Mouse (Mus musculus) lung, postnatal 14 days (tissue): Measurements from ENCODE around the gene Kcnq4.

Source experiments
- DNase-seq: peaks from one replicate; pipeline ENCODE4 v3.0.0; 2021

The Kcnq4 gene

GRCm38 (mm10) chr4:120747941-120748866 is at the start of gene Kcnq4:
Gene Kcnq4 (minus strand): TSS chr4:120748612.
- DNase-seq, result no peak

GRCm38 (mm10) chr4:120796687-120797086 is 48.3 kb upstream of the Kcnq4 start:
- DNase-seq, result no peak

GRCm38 (mm10) chr4:120795646-120796045 is 47.2 kb upstream of the Kcnq4 start:
- no peak for DNase-seq

GRCm38 (mm10) chr4:120792918-120793317 is 44.5 kb upstream of the Kcnq4 start:
- no peak for DNase-seq

- no peak for DNase-seq
These were observed 41.6 kb upstream of the Kcnq4 start for GRCm38 (mm10) chr4:120790027-120790426.

- DNase-seq, result no peak
These were observed 7.4 kb upstream of the Kcnq4 start for GRCm38 (mm10) chr4:120755801-120756200.

- peak; percentile 84 for DNase-seq
These were observed 6.9 kb upstream of the Kcnq4 start for GRCm38 (mm10) chr4:120755299-120755698.

GRCm38 (mm10) chr4:120749601-120750000 is 1.2 kb upstream of the Kcnq4 start:
- DNase-seq, result no peak

GRCm38 (mm10) chr4:120747243-120747792 is 1.1 kb downstream of the Kcnq4 start:
- DNase-seq, result no peak

- no peak for DNase-seq
These were observed 1.8 kb downstream of the Kcnq4 start for GRCm38 (mm10) chr4:120746552-120747150.

GRCm38 (mm10) chr4:120745731-120746551 is 2.5 kb downstream of the Kcnq4 start:
- DNase-seq, result no peak

- no peak for DNase-seq
These were observed 4.8 kb downstream of the Kcnq4 start for GRCm38 (mm10) chr4:120743636-120744035.

- no peak for DNase-seq
These were observed 7.1 kb downstream of the Kcnq4 start for GRCm38 (mm10) chr4:120741303-120741702.

GRCm38 (mm10) chr4:120734012-120734622 is 14.3 kb downstream of the Kcnq4 start:
- no peak for DNase-seq

- no peak for DNase-seq
These were observed 15.7 kb downstream of the Kcnq4 start for GRCm38 (mm10) chr4:120732737-120733136.

- peak; percentile 68 for DNase-seq
These were observed 17.3 kb downstream of the Kcnq4 start for GRCm38 (mm10) chr4:120731030-120731644.

GRCm38 (mm10) chr4:120730574-120730973 is 17.8 kb downstream of the Kcnq4 start:
- DNase-seq, result no peak

GRCm38 (mm10) chr4:120730146-120730545 is 18.3 kb downstream of the Kcnq4 start:
- peak; percentile 45 for DNase-seq

- no peak for DNase-seq
These were observed 19.0 kb downstream of the Kcnq4 start for GRCm38 (mm10) chr4:120729441-120729840.

- no peak for DNase-seq
These were observed 20.6 kb downstream of the Kcnq4 start for GRCm38 (mm10) chr4:120727842-120728241.

GRCm38 (mm10) chr4:120726174-120726573 is 22.2 kb downstream of the Kcnq4 start:
- DNase-seq, result no peak

- DNase-seq, result no peak
These were observed 22.8 kb downstream of the Kcnq4 start for GRCm38 (mm10) chr4:120725516-120726090.
